Mouse (Mus musculus) retina, postnatal 7 days (tissue): Measurements from ENCODE around the gene Tmem98.

ENCODE experiments used
- DNase-seq: peaks from one replicate; pipeline ENCODE4 v3.0.0-alpha.2; 2012; ENCODE audit warnings: low read depth, low spot score

The Tmem98 gene

GRCm38 (mm10) chr11:80809993-80810821 lies at the start of gene Tmem98:
Gene Tmem98 (plus strand): TSS chr11:80810175.
- DNase-seq, result peak; percentile 28

- no peak for DNase-seq
Measured at GRCm38 (mm10) chr11:80761285-80761974, 48.5 kb upstream of the Tmem98 start.

GRCm38 (mm10) chr11:80762066-80762465 lies 47.9 kb upstream of the Tmem98 start:
- DNase-seq, result no peak

GRCm38 (mm10) chr11:80766068-80766467 lies 43.9 kb upstream of the Tmem98 start:
- DNase-seq, result no peak

GRCm38 (mm10) chr11:80766472-80767319 lies 43.3 kb upstream of the Tmem98 start:
- no peak for DNase-seq

GRCm38 (mm10) chr11:80767320-80767617 lies 42.7 kb upstream of the Tmem98 start:
- DNase-seq, result no peak

- DNase-seq, result no peak
Measured at GRCm38 (mm10) chr11:80771186-80771585, 38.8 kb upstream of the Tmem98 start.

GRCm38 (mm10) chr11:80771596-80772250 lies 38.3 kb upstream of the Tmem98 start:
- DNase-seq, result no peak

GRCm38 (mm10) chr11:80772595-80773210 lies 37.3 kb upstream of the Tmem98 start:
- no peak for DNase-seq

- DNase-seq, result no peak
Measured at GRCm38 (mm10) chr11:80775535-80775934, 34.4 kb upstream of the Tmem98 start.

- DNase-seq, result no peak
Measured at GRCm38 (mm10) chr11:80777708-80778107, 32.3 kb upstream of the Tmem98 start.

- no peak for DNase-seq
Measured at GRCm38 (mm10) chr11:80778157-80778556, 31.8 kb upstream of the Tmem98 start.

- no peak for DNase-seq
Measured at GRCm38 (mm10) chr11:80778916-80779526, 31.0 kb upstream of the Tmem98 start.

- peak; percentile 83 for DNase-seq
Measured at GRCm38 (mm10) chr11:80779527-80780344, 30.2 kb upstream of the Tmem98 start, which contains the start of gene Myo1d. Gene Myo1d (minus strand): TSS chr11:80780025.

- no peak for DNase-seq
Measured at GRCm38 (mm10) chr11:80781535-80781934, 28.4 kb upstream of the Tmem98 start.

- DNase-seq, result no peak
Measured at GRCm38 (mm10) chr11:80783460-80783859, 26.5 kb upstream of the Tmem98 start.

GRCm38 (mm10) chr11:80784294-80784743 lies 25.7 kb upstream of the Tmem98 start:
- DNase-seq, result no peak

GRCm38 (mm10) chr11:80785672-80786071 lies 24.3 kb upstream of the Tmem98 start:
- no peak for DNase-seq

- no peak for DNase-seq
Measured at GRCm38 (mm10) chr11:80789647-80790240, 20.2 kb upstream of the Tmem98 start.
